Mouse (Mus musculus) limb, embryonic 13.5 days (tissue): ENCODE results near the gene Gli2. TPM values are rescaled to one million over a fixed set of nuclear protein-coding genes. Genes with fewer than 3 reads are reported as not detected.

Source experiments
- ATAC-seq: fragments of 200-750 bp; cut with Nextera tagmentation; 2 replicates; pipeline ENCODE4 v1.8.0; 2017; ENCODE audit warnings: low read depth, moderate number of reproducible peaks, moderate TSS enrichment; ENCODE audit not compliant: low FRiP score
- H3K27ac ChIP-seq: fragments of 300-500 bp; sonication (generic); 2 replicates; pipeline ENCODE4 v1.5.1; 2015; ENCODE audit warnings: inconsistent platforms, mild to moderate bottlenecking, moderate library complexity
- H3K27me3 ChIP-seq: fragments of 300-500 bp; sonication (generic); 2 replicates; pipeline ENCODE4 v1.6.1; 2015; ENCODE audit warnings: mild to moderate bottlenecking, inconsistent platforms
- H3K36me3 ChIP-seq: fragments of 300-500 bp; sonication (generic); 2 replicates; pipeline ENCODE4 v1.6.1; 2015; ENCODE audit warnings: inconsistent platforms, mild to moderate bottlenecking, moderate library complexity
- H3K4me1 ChIP-seq: fragments of 300-500 bp; sonication (generic); 2 replicates; pipeline ENCODE4 v1.6.1; 2015; ENCODE audit warnings: inconsistent platforms
- H3K4me2 ChIP-seq: fragments of 300-500 bp; sonication (generic); replicated peaks from 2 replicates; pipeline ENCODE4 v1.6.1; 2015; ENCODE audit warnings: inconsistent platforms, mild to moderate bottlenecking, moderate library complexity
- H3K4me3 ChIP-seq: fragments of 300-500 bp; sonication (generic); 2 replicates; pipeline ENCODE4 v1.5.1; 2015; ENCODE audit warnings: moderate library complexity, mild to moderate bottlenecking, inconsistent platforms
- H3K9ac ChIP-seq: fragments of 300-500 bp; sonication (generic); 2 replicates; pipeline ENCODE4 v1.6.1; 2015; ENCODE audit warnings: mild to moderate bottlenecking, inconsistent platforms
- H3K9me3 ChIP-seq: fragments of 300-500 bp; sonication (generic); 2 replicates; pipeline ENCODE4 v1.6.1; 2016; ENCODE audit warnings: inconsistent platforms
- WGBS: fragments of 180-500 bp; shearing (Covaris S2); methylation state at CpG from one replicate; pipeline ENCODE4 v1.1.7; 2015; 5-methylcytosine and 5-hydroxymethylcytosine counted together
- polyA plus RNA-seq: library from polyadenylated mRNA; unstranded; fragments of >200 nt; fragmentation: Nextera tagmentation; extraction: Ambion mirVana; gene quantifications from 2 replicates; pipeline ENCODE4 v1.2.1, GENCODE M21; 2015

Gene Gli2
- polyA plus RNA-seq, 1 experiment from 2014 or later = 18.2 TPM

DNA sequence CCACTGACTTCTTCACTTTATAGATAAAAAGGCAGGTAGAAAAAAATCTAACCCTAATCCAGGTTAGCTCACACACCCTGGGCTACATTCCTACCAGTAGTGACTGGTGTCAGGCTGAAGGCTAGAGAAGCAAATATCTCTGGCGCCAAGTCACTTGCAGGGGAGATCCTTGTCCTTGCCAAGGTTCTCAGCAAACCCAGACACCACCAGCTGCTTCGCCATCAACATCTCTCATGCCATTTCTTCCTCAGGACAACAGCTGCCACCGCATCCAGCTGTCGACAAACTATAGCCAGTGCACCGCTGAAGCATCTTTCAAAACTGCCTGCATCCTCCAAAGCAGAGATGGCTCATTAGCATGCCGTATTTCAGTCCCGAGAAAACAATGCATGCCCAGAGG is 126.9 kb downstream of the Gli2 start:
- no peak overlapping the region for H3K4me2 ChIP-seq
- no peak for ATAC-seq
- no peaks in the 10 kb centered on the region for H3K9me3 ChIP-seq
- H3K36me3 ChIP-seq = peaks cover 6% of the 10 kb centered on the region; the same call in 1 of the 2 replicates
- no peaks in the 10 kb centered on the region for H3K27me3 ChIP-seq
- H3K4me3 ChIP-seq = no peak overlapping the region
- peaks cover 61% of the 10 kb centered on the region for H3K4me1 ChIP-seq
- H3K27ac ChIP-seq = no peak overlapping the region
- H3K9ac ChIP-seq = no peak overlapping the region
- WGBS = 86% methylated on average over 7 of the region's 7 CpGs

DNA sequence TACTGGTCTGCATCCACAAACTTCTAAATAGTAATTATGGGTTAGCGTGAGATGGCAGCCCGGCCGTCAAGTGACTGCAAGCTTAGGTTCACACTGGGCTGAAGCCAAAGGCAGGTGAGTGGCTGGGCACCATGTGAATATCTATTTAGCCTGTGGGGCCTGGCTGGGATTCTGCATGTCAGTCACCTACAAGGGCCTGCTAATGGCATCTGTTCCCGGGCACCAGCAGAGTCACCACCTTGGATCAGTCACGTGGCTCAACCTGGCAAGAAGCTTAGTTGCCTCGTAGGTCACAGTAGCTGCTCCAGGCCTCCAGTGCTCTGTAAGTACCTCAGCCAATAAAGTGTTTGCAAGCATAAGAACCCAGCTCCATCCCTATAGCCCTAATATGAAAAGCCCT is 131.2 kb downstream of the Gli2 start:
- 66% methylated on average over 6 of the region's 6 CpGs for WGBS
- ATAC-seq = no peak
- H3K4me3 ChIP-seq = no peak overlapping the region
- H3K36me3 ChIP-seq = peaks cover 17% of the 10 kb centered on the region
- H3K27me3 ChIP-seq = no peaks in the 10 kb centered on the region
- no peak overlapping the region for H3K9ac ChIP-seq
- H3K4me2 ChIP-seq = no peak overlapping the region
- peaks cover 62% of the 10 kb centered on the region for H3K4me1 ChIP-seq
- no peaks in the 10 kb centered on the region for H3K9me3 ChIP-seq
- no peak overlapping the region for H3K27ac ChIP-seq

DNA sequence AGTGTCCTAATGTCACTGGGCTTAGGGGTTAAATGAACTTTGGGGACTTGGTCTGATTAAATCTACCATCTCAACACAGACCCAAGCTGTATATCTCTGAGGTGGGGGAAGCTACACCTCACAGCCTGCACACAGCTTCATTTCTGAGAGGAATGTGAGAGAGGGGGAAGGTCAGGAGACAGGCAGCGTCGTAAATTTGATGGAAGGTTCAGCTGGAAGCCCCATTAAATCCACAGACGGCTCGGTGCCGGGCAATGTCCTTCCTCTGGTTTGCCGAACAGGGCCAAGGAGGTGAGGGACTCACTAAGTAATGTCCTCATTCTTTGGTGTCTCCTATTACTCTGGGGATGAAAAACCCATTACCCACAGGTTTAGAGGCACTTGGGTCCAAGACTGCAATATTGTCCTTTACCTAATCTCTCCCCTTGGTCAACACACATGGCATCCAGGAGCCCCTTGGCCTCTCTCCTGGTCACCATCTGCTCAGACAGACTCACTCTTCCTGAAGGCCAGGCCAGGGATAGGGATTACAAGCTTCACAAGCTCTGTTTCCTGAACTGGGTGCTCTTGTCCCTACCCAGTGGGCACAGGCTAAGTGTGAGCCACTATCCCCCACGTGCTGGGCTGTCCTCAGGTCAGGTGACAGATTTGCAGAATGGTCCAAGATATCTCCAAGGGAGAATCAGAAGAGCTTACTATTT is 135.7 kb downstream of the Gli2 start:
- H3K36me3 ChIP-seq = peaks cover 15% of the 10 kb centered on the region
- no peak overlapping the region for H3K4me3 ChIP-seq
- 9% methylated on average over 7 of the region's 7 CpGs for whole genome bisulfite sequencing
- H3K9me3 ChIP-seq = no peaks in the 10 kb centered on the region
- peaks cover 74% of the 10 kb centered on the region for H3K4me1 ChIP-seq
- ATAC-seq = no peak
- H3K4me2 ChIP-seq = no peak overlapping the region
- H3K9ac ChIP-seq = peak overlapping the region; percentile 40; the same call in 1 of the 2 replicates
- H3K27ac ChIP-seq = peak overlapping the region; percentile 8; the same call in 1 of the 2 replicates
- H3K27me3 ChIP-seq = no peaks in the 10 kb centered on the region

DNA sequence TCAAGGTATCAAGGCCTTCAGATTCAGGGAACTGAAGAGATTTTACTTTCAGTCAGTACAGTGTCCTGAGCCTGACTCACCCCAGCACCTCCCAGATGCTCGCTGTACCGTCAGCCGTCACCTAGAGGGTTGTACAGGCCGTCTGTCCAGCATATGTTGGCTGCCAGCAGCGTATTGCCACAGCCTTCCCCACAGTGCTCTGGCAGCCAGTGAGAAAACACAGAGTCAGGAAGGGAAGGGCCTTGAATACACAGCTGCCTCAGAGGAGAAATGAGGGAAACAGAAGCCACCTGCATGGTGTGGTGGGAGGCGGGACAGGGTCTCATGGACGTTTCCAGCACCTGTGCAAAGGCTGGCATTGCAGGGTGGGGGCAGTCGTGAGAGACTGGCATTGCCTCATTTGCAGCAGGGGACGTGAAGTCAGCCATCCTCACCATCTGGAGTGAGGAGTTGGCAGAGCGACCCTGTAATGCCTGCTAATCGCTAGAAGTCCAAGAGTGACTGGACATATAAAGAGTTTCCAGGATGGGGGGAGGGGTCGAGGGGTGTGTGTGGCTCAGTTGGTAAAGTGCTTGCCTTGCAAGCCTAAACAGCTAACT is 136.8 kb downstream of the Gli2 start:
- Histone ChIP-seq H3K9me3 (no peaks in the 10 kb centered on the region), H3K4me2 (no peak overlapping the region), H3K4me3 (no peak overlapping the region), H3K4me1 (peaks cover 74% of the 10 kb centered on the region), H3K9ac (no peak overlapping the region; the same call in 1 of the 2 replicates), H3K27me3 (no peaks in the 10 kb centered on the region), H3K36me3 (peaks cover 15% of the 10 kb centered on the region), H3K27ac (peak overlapping the region; percentile 61)
- WGBS = 21% methylated on average over 12 of the region's 12 CpGs
- ATAC-seq = peak; percentile 60

DNA sequence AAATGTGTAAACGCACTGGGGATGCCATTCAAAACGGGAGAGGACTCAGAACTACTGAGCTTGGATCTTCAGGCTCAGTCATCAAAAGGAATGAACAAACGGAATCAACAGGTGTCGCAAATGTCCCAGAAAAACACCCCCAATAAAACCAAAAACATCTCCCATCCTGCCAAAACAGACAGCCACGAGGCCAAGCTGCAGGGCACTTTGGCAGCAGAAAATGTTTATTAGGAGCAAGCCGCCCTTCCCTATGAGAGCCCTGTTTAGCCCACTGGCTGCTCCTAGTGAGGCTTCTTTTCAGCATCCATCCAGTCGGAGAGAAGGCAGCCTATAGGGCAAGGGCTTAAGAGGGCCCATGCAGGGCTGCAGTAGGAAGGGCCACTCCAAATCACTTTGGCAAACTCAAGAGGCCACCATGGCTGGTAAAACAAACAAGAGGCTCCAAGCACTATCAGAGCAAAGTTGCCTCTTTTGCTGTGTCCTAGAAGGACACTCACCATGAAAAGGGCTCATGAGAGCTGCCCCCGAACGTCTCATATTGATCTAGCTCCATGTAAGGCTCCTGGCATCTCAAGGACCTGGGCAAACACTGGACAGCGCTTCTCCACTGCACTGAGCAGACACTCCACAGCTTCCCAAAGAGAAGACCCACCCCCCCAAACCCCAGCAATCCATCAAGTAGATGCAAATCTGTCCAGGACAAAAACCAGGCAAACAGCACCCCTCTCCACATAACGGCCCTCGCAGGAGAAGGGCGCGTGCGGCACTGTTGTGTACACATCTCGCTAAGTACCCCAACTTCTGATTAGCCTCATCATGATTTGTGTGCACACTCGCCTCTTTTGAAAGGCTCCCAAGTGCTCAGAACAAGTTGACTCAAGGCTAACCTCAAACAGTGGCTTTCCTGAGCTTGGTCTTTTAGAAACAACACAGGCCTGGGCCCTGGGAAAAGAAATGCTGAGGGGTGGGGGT is 139.7 kb downstream of the Gli2 start:
- H3K36me3 ChIP-seq = peaks cover 4% of the 10 kb centered on the region; the same call in 1 of the 2 replicates
- WGBS = 41% methylated on average over 17 of the region's 17 CpGs
- no peak overlapping the region for H3K27ac ChIP-seq
- H3K27me3 ChIP-seq = no peaks in the 10 kb centered on the region
- no peak overlapping the region for H3K4me2 ChIP-seq
- peaks cover 89% of the 10 kb centered on the region for H3K4me1 ChIP-seq
- no peak for ATAC-seq
- no peak overlapping the region for H3K4me3 ChIP-seq
- no peak overlapping the region for H3K9ac ChIP-seq
- no peaks in the 10 kb centered on the region for H3K9me3 ChIP-seq

DNA sequence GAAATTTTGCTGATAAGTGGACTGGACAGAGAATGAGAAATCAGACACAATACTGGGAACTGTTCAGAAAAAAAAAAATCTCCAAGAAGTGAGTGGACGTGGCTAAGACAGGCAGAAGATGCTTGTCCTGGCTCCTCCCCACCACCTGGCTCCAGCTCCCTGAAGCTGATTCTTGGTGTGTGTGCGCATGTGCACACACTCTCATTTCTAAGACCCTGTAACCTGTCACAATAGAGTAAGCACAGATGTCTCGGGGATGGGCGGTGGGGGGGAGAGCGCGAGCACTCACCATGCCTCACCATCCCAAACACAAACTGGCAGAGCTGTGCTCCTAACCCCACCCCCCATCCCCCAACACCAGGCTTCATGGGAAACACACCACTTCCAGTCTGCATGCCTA is 140.5 kb downstream of the Gli2 start:
- 39% methylated on average over 6 of the region's 6 CpGs for WGBS
- Histone ChIP-seq H3K4me1 (peaks cover 89% of the 10 kb centered on the region), H3K27ac (no peak overlapping the region)

DNA sequence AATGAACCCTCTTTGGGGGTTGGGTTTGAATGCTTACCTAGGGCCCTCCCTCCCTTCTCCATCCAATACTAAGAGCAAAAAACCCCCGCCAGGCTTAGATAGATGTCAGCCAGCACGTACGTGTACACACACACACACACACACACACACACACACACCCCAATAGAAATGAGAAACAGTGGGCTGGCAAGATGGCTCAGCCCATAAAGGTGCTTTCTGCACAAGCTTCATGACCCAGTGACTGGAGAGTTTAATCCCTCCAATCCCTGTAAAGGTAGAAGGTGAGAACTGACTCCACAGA is 142.0 kb downstream of the Gli2 start:
- Histone ChIP-seq H3K4me3 (no peak overlapping the region), H3K36me3 (peaks cover 4% of the 10 kb centered on the region; the same call in 1 of the 2 replicates), H3K9ac (no peak overlapping the region), H3K4me2 (no peak overlapping the region), H3K4me1 (peaks cover 88% of the 10 kb centered on the region), H3K27ac (no peak overlapping the region), H3K27me3 (no peaks in the 10 kb centered on the region), H3K9me3 (no peaks in the 10 kb centered on the region)
- 47% methylated on average over 3 of the region's 3 CpGs for WGBS
- ATAC-seq = no peak

More for the DNA sequence above, 140.5 kb downstream of the Gli2 start:
- H3K9me3 ChIP-seq = no peaks in the 10 kb centered on the region
- no peaks in the 10 kb centered on the region for H3K27me3 ChIP-seq
- peaks cover 4% of the 10 kb centered on the region; the same call in 1 of the 2 replicates for H3K36me3 ChIP-seq
- ATAC-seq = no peak
- no peak overlapping the region for H3K4me2 ChIP-seq
- no peak overlapping the region for H3K4me3 ChIP-seq
- H3K9ac ChIP-seq = no peak overlapping the region

DNA sequence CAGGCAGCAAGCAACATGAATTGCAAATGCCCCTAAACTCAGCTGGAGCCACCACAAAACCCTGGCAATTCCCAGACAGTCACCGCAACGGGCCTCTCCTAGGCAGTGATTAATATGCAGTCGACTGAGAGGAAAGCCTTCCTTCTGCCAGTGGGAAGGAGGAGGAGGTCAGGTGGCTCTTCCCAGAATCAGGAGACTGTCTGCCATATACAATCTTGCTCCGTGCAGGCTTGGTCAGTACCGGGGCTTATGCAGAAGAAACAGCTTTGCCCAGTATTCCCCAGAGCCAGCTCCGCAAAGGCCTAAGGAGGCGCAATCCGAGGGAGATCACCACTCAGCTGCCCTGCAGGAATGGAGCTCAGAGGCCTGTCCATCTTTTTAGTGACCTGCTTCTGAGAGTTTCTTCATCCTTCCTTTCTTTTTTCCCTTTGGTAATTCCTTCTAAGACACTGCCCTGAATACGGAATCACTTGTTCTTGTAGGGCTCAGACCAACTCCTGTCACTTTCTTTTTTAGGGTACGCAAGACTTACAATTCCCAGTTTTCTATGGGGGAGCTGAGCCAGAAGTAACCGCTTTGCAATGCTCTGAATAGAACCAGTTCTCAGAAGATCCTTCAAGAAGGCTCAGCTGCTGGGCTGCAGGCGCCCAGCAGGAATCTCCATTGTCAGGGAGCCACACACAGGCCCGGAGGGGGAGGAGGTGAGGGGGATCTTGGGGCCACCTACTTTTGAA is 142.6 kb downstream of the Gli2 start:
- no peaks in the 10 kb centered on the region for H3K27me3 ChIP-seq
- H3K36me3 ChIP-seq = peaks cover 4% of the 10 kb centered on the region; the same call in 1 of the 2 replicates
- 37% methylated on average over 13 of the region's 13 CpGs for WGBS
- no peak overlapping the region for H3K4me3 ChIP-seq
- peaks cover 86% of the 10 kb centered on the region for H3K4me1 ChIP-seq
- H3K9me3 ChIP-seq = no peaks in the 10 kb centered on the region
- H3K27ac ChIP-seq = no peak overlapping the region
- no peak overlapping the region for H3K4me2 ChIP-seq
- no peak for ATAC-seq
- H3K9ac ChIP-seq = no peak overlapping the region

DNA sequence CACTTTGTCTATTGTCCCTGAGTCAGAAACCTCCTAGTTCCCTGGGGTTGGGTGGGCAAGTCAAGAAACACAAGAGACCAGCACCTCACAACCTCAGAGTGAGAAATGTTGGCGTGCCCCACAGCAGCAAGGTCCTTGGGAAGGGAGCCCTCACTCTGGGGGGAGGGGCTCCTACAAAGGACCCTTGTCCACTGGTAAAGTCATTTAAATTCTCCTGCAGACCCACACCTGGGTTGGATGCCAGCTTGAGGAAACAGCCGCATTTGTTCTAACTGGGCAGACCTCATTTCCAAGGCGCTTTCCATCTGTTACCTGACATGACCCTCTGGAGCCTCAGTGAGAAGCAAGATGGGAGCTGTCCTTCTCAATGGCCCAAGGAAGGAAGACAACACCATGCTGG is 144.4 kb downstream of the Gli2 start:
- Histone ChIP-seq H3K9ac (no peak overlapping the region), H3K4me1 (peaks cover 97% of the 10 kb centered on the region), H3K4me2 (no peak overlapping the region), H3K9me3 (no peaks in the 10 kb centered on the region), H3K27ac (peak overlapping the region; percentile 16; the same call in 1 of the 2 replicates), H3K27me3 (no peaks in the 10 kb centered on the region), H3K4me3 (no peak overlapping the region), H3K36me3 (no peaks in the 10 kb centered on the region)
- ATAC-seq = no peak
- WGBS = 48% methylated on average over 3 of the region's 3 CpGs

DNA sequence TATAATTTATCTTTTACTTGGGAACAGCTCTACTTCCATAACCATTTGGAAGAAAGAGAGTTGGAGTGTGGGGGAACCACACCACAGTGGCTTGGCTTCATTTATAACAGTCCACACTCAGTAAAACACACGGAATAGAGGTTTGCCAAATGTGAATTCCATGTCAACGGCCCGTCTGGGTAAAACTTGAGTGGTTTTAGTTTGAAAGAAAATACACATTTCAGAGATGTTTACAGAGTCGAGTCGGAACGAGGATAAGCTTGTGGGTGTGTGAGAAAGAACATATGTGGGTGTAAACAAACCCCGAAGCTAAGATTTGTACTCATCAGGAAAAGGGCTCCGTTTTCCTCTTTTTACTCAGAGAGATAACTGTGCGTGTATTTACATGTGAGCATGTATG is 145.8 kb downstream of the Gli2 start:
- WGBS = 63% methylated on average over 9 of the region's 9 CpGs
- no peak overlapping the region for H3K4me2 ChIP-seq
- H3K9ac ChIP-seq = no peak overlapping the region
- no peak overlapping the region for H3K27ac ChIP-seq
- no peak for ATAC-seq
- no peaks in the 10 kb centered on the region for H3K27me3 ChIP-seq
- no peaks in the 10 kb centered on the region for H3K9me3 ChIP-seq
- H3K4me1 ChIP-seq = peaks cover 95% of the 10 kb centered on the region
- no peaks in the 10 kb centered on the region for H3K36me3 ChIP-seq
- no peak overlapping the region for H3K4me3 ChIP-seq

DNA sequence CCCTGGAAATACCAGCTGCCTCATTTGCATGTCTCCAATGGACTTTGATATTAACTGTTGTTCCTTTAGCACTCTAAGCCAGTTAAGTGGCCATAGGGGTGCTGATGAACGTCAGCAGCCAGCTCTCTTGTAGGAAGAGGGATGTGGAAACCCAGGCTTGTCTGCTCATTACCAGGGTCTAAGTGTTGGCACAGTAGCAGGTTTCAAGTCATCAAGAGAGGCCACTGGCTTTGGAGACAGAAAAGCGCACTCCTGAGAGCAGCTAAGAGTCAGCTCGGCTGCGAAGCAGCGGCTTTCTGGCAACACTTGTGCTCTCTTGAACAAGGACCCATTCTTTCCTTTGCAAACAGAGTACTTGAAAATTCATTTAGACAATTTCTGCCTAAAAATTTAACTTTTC is 148.1 kb downstream of the Gli2 start:
- H3K9ac ChIP-seq = no peak overlapping the region
- H3K27me3 ChIP-seq = no peaks in the 10 kb centered on the region
- H3K9me3 ChIP-seq = no peaks in the 10 kb centered on the region
- H3K4me1 ChIP-seq = peaks cover 95% of the 10 kb centered on the region
- H3K27ac ChIP-seq = peak overlapping the region; percentile 22; the same call in 1 of the 2 replicates
- H3K4me3 ChIP-seq = no peak overlapping the region
- WGBS = 30% methylated on average over 5 of the region's 5 CpGs
- peak overlapping the region; percentile 16; the same call in 1 of the 2 replicates for H3K4me2 ChIP-seq
- no peaks in the 10 kb centered on the region for H3K36me3 ChIP-seq
- ATAC-seq = no peak
